Mouse (Mus musculus): Measurements from ENCODE around the gene Rala.

Rala gene

GRCm38 (mm10) chr13:17884211-17884610 lies 59.8 kb downstream of the Rala start:
- DNase-seq (ENCODE audit: low read depth, low spot score) = no peak

- no peak for DNase-seq (ENCODE audit: low read depth, low spot score)
These were observed 65.0 kb downstream of the Rala start for GRCm38 (mm10) chr13:17879061-17879460.

- DNase-seq (ENCODE audit: low read depth, low spot score) = no peak
These were observed 77.3 kb downstream of the Rala start for GRCm38 (mm10) chr13:17866741-17867140.

GRCm38 (mm10) chr13:17860536-17860935 lies 83.5 kb downstream of the Rala start:
- no peak for DNase-seq (ENCODE audit: low read depth, low spot score)

- DNase-seq (ENCODE audit: low read depth, low spot score) = no peak
These were observed 84.5 kb downstream of the Rala start for GRCm38 (mm10) chr13:17859365-17860033.

- DNase-seq (ENCODE audit: low read depth, low spot score) = no peak
These were observed 87.0 kb downstream of the Rala start for GRCm38 (mm10) chr13:17857046-17857445.

- DNase-seq (ENCODE audit: low read depth, low spot score) = no peak
These were observed 88.4 kb downstream of the Rala start for GRCm38 (mm10) chr13:17855492-17856138.

- no peak for DNase-seq (ENCODE audit: low read depth, low spot score)
These were observed 89.3 kb downstream of the Rala start for GRCm38 (mm10) chr13:17854755-17855154.

GRCm38 (mm10) chr13:17843336-17843735 lies 100.7 kb downstream of the Rala start:
- DNase-seq (ENCODE audit: low read depth, low spot score) = no peak

GRCm38 (mm10) chr13:17842756-17843155 lies 101.3 kb downstream of the Rala start:
- DNase-seq (ENCODE audit: low read depth, low spot score) = peak; percentile 21

- no peak for DNase-seq (ENCODE audit: low read depth, low spot score)
These were observed 104.9 kb downstream of the Rala start for GRCm38 (mm10) chr13:17839137-17839536.

GRCm38 (mm10) chr13:17838484-17838851 lies 105.6 kb downstream of the Rala start:
- DNase-seq (ENCODE audit: low read depth, low spot score) = peak; percentile 69

- peak; percentile 52 for DNase-seq (ENCODE audit: low read depth, low spot score)
These were observed 106.2 kb downstream of the Rala start for GRCm38 (mm10) chr13:17837610-17838483.

- DNase-seq (ENCODE audit: low read depth, low spot score) = no peak
These were observed 107.2 kb downstream of the Rala start for GRCm38 (mm10) chr13:17836808-17837207.

GRCm38 (mm10) chr13:17832940-17833339 lies 111.1 kb downstream of the Rala start:
- no peak for DNase-seq (ENCODE audit: low read depth, low spot score)

All from mesoderm, embryonic 11.5 days (tissue).